Mouse (Mus musculus): ENCODE measurements around the gene Msi1.
A peak's percentile ranks its signal among the peaks of the same experiment; 100 is the strongest.

Msi1 gene

GRCm38 (mm10) chr5:115470766-115471531, 41.5 kb downstream of the Msi1 start:
- peak; percentile 64 to 73 for DNase-seq

GRCm38 (mm10) chr5:115473191-115473590, 43.8 kb downstream of the Msi1 start:
- no peak for DNase-seq

- no peak for DNase-seq
Observed at GRCm38 (mm10) chr5:115474174-115474828, 44.9 kb downstream of the Msi1 start.

- DNase-seq = no peak
Observed at GRCm38 (mm10) chr5:115475337-115476106, 46.1 kb downstream of the Msi1 start.

GRCm38 (mm10) chr5:115476107-115476727, 46.8 kb downstream of the Msi1 start:
- no peak for DNase-seq

GRCm38 (mm10) chr5:115479561-115479960, 50.2 kb downstream of the Msi1 start:
- DNase-seq = no peak

- DNase-seq = peak; percentile 47 to 49
Observed at GRCm38 (mm10) chr5:115480101-115480500, 50.7 kb downstream of the Msi1 start.

- DNase-seq = peak in 1 of 2 experiments; percentile 21
Observed at GRCm38 (mm10) chr5:115482390-115483265, 53.2 kb downstream of the Msi1 start.

GRCm38 (mm10) chr5:115483385-115483784, 54.0 kb downstream of the Msi1 start:
- DNase-seq = peak in 1 of 2 experiments; percentile 5

GRCm38 (mm10) chr5:115483947-115484920, 54.8 kb downstream of the Msi1 start, which contains the start of gene Sirt4:
Gene Sirt4 (minus strand): TSS chr5:115484725.
- peak; percentile 83 to 86 for DNase-seq

GRCm38 (mm10) chr5:115484996-115485395, 55.6 kb downstream of the Msi1 start:
- peak in 1 of 2 experiments; percentile 13 for DNase-seq

- peak in 1 of 2 experiments; percentile 16 for DNase-seq
Observed at GRCm38 (mm10) chr5:115485489-115486205, 56.2 kb downstream of the Msi1 start.

GRCm38 (mm10) chr5:115486726-115487125, 57.3 kb downstream of the Msi1 start:
- DNase-seq = peak in 1 of 2 experiments; percentile 17

GRCm38 (mm10) chr5:115487353-115487752, 58.0 kb downstream of the Msi1 start:
- peak in 1 of 2 experiments; percentile 9 for DNase-seq

- DNase-seq = peak in 1 of 2 experiments; percentile 14
Observed at GRCm38 (mm10) chr5:115487942-115488580, 58.7 kb downstream of the Msi1 start.

- DNase-seq = peak; percentile 80 to 86
Observed at GRCm38 (mm10) chr5:115488841-115489698, 59.7 kb downstream of the Msi1 start.

GRCm38 (mm10) chr5:115489699-115490637, 60.6 kb downstream of the Msi1 start:
- DNase-seq = peak; percentile 90 to 91
